Mouse (Mus musculus): ENCODE measurements around the gene Ogfr. TPM values are rescaled to one million over a fixed set of nuclear protein-coding genes. Genes with fewer than 3 reads are reported as not detected.

Gene Ogfr
- total RNA-seq, 2 experiments from 2014 or later, result 30.7 to 35.5 TPM

DNA sequence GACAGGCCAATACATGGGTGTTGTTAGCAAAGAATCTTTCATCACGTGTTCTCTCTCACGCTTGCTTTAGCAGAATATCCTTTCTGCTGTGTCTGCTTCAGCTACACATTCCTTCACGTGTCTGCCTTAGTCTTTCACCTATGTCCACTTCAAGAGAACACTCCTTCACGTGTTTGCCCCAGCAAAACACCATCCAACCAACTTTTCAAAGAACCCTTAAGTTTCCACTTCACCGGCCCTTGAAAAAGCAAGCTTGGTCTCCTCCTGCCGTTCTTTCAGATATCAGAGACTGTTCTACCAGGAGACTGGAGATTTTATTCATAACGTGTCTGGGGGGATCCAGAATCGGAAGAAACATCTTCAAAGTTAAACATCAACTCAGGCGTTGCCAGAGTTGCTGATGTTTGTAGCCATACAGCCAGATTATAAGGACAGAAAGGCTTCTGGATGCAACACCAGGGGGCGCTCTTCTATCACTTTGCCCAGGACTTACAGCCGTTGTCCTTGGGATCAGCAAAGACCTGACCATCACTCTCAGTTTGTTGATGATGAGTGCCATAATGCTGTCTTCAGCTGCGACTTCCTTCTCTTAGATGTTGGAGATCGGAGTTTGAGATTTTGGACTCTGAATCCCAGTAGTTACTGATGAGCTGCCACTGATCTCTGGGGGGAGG lies 22.7 kb upstream of the Ogfr start:
- no peak overlapping the region for H3K4me3 ChIP-seq
- intact Hi-C loops (cut with DNase I), result no loop called here
- peak; percentile 69 for TF ChIP-seq CTCF (IDR thresholded peaks at IDR 0.05)
- no peak for DNase-seq (ENCODE audit: extremely low spot score in 1 of 2, low spot score in 2 of 2)
- no peak overlapping the region for H3K27ac ChIP-seq

DNA sequence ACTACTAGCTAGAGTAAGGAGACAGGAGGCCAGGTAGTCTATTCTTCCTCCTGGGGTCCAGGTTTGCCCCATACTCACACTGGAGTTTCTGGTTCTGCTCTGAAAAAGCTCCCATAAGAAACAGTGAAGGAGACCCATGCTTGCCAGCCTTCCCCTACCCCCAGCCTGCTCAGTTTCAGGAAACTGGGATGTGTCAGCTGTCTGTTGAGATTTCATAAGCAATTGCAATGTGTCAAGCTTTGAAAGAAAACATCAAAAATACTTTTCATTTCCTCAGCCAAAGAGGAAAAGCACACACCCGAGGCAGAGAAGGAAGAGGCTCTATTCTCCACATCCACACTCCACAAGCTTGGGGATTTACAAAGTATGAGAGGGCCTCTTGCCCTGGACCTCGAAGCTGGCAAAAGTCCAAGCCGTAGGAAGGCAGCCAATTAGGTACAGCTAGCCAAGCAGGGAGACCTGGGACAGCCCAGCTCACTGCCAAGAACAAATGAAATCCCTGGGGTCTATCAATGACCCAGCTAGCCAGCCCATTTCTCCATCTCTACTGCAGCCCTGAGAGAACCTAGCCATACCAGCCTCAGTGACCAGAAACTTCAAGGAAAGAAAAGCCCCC lies 19.9 kb upstream of the Ogfr start:
- intact Hi-C loops (cut with DNase I), result no loop called here
- no peak for TF ChIP-seq CTCF (IDR thresholded peaks at IDR 0.05)
- H3K4me3 ChIP-seq, result no peak overlapping the region
- no peak for DNase-seq (ENCODE audit: extremely low spot score in 1 of 2, low spot score in 2 of 2)
- no peak overlapping the region for H3K27ac ChIP-seq

DNA sequence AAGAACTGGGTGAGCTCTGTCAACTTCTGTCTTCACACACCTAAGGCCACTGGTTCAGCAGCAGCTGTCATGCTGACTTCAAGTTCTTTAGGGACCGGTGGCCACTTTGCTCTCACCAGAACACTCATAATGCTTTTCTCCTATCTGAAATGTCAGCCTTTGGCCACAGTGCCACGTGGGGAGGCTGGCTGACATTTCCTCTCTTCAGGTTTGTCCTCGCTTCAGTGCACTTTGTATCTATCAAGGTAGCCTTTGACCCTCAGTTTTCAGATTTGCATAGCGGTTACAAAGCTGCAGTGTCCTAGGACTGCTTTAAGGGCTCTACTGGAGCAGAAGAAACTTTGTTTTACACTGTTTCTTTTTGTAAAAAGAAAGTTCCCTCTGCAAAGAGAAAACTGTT lies 12.6 kb upstream of the Ogfr start:
- Histone ChIP-seq H3K27ac (no peak overlapping the region), H3K4me3 (no peak overlapping the region)
- TF ChIP-seq CTCF (IDR thresholded peaks at IDR 0.05), result no peak
- no peak for DNase-seq (ENCODE audit: extremely low spot score in 1 of 2, low spot score in 2 of 2)
- intact Hi-C loops (cut with DNase I), result no loop called here

DNA sequence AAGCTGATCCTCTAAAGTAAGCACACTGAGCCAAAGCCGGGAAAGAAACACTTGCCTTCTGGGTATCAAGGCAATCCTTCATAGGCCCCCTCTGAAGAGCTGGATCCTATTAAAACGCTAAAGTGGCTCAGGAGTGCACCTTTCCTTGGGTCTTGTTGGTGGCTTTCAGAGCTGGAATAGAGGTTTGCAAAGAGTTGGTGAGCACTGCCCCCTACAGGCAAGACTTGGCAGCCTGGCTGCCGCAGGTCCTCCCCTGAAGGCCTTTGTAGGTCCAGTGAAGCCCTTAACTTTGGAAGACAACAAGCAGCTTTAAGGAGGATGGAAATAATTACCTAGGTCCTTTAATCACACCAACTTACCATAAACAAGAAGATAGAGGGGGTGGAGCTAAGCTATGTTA lies 10.4 kb upstream of the Ogfr start:
- DNase-seq (ENCODE audit: extremely low spot score in 1 of 2, low spot score in 2 of 2), result peak; percentile 69 to 76
- Histone ChIP-seq H3K27ac (no peak overlapping the region), H3K4me3 (no peak overlapping the region)
- intact Hi-C loops (cut with DNase I), result loop anchor here (1.0 to 2.0 kb wide), 3 partner anchors 105 to 302 kb away; no protein-coding TSS in a partner anchor
- peak; percentile 97 for TF ChIP-seq CTCF (IDR thresholded peaks at IDR 0.05)

DNA sequence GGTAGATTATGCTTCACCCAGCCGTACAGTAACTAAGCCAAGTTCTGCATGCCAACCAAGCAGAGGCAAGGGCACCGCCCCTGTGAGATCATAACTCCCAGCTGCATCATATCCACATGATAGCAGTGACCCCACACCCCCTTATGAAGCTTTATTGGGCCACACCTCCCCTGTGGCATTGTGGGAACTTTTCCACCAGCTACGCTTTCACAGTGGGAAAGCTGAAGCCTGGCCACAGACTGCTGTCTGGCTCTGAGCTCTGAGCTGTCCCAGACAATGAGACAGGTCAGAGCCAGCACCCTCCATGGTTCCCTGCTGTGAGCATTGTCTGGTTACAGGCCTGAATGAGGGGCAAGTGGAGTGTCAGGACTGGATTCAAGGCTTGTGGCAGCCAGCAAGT lies 8.0 kb upstream of the Ogfr start, which contains the start of gene Mrgbp:
Mrgbp (plus strand) TSS at position 303 of the 400 bp plus-strand sequence.
- no peak for TF ChIP-seq CTCF (IDR thresholded peaks at IDR 0.05)
- no peak within 1 kb of the TSS for H3K4me3 ChIP-seq
- H3K27ac ChIP-seq, result no peak within 1 kb of the TSS
- intact Hi-C loops (cut with DNase I), result loop anchor here (10.0 kb wide), 2 partner anchors 314 to 384 kb away; partner anchors contain the start of gene Arfgap1
- DNase-seq (ENCODE audit: extremely low spot score in 1 of 2, low spot score in 2 of 2), result no peak

DNA sequence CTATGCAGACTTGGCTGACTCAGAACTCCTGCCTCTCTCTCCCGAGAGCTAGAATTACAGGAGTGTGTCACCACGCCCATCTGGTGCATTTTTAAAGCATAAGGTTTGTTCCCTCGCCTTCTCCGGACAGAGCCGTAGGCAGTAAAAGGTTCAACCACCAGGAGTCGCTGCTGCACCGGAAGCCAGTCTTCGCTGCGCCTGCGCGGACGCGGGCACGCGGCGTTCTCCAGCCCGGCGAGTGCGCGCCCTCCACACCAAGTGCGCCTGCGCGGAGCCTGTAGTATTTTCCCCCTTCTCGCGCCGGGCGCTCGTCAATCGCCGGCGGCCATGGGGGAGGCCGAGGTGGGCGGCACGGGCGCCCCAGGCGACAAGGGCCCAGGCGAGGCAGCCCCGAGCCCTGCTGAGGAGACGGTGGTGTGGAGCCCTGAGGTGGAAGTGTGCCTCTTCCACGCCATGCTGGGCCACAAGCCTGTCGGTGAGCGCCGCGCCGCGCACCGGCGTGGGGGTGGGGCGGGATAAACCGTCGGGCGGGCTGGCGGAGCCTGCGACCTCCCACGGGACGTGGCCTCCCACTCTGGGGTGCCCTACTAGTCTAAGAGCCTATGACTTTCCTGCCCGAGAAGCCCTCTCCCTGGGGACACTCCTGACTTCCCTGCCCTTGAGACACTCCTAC lies 6.4 kb upstream of the Ogfr start:
- intact Hi-C loops (cut with DNase I), result loop anchor here (1.0 to 10.0 kb wide), 4 partner anchors 162 to 382 kb away; partner anchors contain the start of gene Arfgap1
- Histone ChIP-seq H3K4me3 (peak overlapping the region; percentile 65), H3K27ac (peak overlapping the region; percentile 97)
- DNase-seq (ENCODE audit: extremely low spot score in 1 of 2, low spot score in 2 of 2), result peak; percentile 96 to 100
- TF ChIP-seq CTCF (IDR thresholded peaks at IDR 0.05), result peak; percentile 98

DNA sequence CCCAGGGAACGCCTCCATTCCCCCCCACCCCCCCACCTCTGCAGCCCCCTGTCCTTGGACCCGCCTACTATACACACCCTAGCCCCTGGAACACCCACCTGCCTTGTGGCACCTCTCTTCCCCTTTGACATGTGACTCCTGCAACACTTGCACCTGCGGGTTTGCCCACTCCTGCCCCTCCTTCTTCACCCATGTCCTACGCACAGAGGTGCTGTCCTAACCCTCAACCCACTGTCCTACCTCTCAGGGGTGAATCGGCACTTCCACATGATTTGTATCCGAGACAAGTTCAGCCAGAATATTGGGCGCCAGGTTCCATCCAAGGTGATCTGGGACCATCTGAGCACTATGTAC lies 5.9 kb upstream of the Ogfr start:
- no peak for DNase-seq (ENCODE audit: extremely low spot score in 1 of 2, low spot score in 2 of 2)
- H3K27ac ChIP-seq, result peak overlapping the region; percentile 97
- intact Hi-C loops (cut with DNase I), result loop anchor here (2.0 to 10.0 kb wide), 3 partner anchors 162 to 382 kb away; partner anchors contain the start of gene Arfgap1
- no peak for TF ChIP-seq CTCF (IDR thresholded peaks at IDR 0.05)
- H3K4me3 ChIP-seq, result peak overlapping the region; percentile 65

DNA sequence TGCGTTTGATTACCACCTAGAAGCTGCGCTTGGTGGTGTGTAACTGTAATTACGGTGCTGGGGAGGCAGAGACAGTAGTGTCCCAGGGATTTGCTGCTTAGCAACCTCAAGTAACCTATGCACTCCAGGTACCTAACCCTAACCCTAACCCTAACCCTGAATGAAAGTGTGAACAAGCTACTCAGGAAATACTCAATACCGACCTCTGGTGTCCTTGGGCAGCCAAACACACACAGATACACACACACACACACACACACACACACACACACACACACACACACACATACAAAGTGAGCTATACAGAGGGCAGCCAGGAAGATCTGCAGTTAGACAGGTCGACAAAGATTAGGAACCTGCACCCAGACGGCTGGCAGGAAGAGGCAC lies 316 bp upstream of the Ogfr start:
- intact Hi-C loops (cut with DNase I), result loop anchor here (10.0 kb wide), 2 partner anchors 306 to 376 kb away; partner anchors contain the start of gene Arfgap1
- Histone ChIP-seq H3K27ac (peak overlapping the region; percentile 97), H3K4me3 (peak overlapping the region; percentile 93)
- DNase-seq (ENCODE audit: extremely low spot score in 1 of 2, low spot score in 2 of 2), result no peak
- no peak for TF ChIP-seq CTCF (IDR thresholded peaks at IDR 0.05)

DNA sequence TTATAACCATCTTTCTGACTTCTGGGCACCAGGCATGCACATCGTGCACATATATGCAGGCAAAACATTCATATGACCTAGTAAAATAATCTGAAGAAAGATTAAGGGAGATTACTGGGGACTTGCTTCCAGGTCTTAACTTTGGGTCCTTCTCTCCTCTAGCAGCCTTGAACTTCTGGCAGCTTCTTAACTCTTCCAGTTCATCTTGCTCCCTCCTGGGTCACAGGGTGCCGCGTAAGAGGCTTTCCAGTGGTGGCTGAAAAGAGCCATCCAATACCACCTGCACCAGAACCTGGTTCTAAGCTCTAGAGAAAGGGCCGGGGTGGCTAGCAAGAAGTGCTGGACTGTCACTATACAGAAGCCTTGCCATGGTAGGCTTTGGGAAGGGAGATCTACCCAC lies 8.4 kb downstream of the Ogfr start, which contains the start of gene Col9a3:
Col9a3 (plus strand) TSS at position 301 of the 400 bp plus-strand sequence.
- H3K27ac ChIP-seq, result no peak within 1 kb of the TSS
- intact Hi-C loops (cut with DNase I), result no loop called here
- TF ChIP-seq CTCF (IDR thresholded peaks at IDR 0.05), result no peak
- DNase-seq (ENCODE audit: extremely low spot score in 1 of 2, low spot score in 2 of 2), result no peak
- peak within 1 kb of the TSS; percentile 24 for H3K4me3 ChIP-seq

DNA sequence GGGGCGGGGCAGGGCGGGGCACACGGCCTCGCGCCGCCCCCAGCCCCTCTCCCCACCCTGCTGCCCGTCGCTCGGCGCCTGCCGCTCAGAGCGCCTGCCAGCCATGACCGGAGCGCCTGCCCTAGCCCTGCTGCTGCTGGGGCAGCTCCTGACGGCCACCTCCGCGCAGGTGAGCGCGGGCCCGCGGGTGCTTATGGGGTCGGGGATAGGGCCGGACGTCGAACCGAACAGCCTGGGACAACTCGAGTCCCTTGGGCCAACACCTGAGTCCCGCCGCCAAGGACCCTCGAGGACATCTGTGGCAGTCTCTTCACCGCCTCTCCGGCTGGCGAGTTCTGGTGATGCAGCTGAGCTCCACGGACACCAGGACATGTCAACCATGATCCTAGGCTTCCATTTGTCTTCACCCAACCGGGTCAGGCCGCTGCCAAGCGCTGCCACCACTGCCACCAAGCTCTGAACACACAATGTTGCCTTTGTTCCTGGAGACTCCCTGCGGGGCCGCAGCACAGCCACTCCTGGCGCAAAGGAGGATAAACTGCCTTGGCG lies 9.2 kb downstream of the Ogfr start:
- intact Hi-C loops (cut with DNase I), result no loop called here
- no peak for TF ChIP-seq CTCF (IDR thresholded peaks at IDR 0.05)
- Histone ChIP-seq H3K27ac (no peak overlapping the region), H3K4me3 (peak overlapping the region; percentile 24)
- no peak for DNase-seq (ENCODE audit: extremely low spot score in 1 of 2, low spot score in 2 of 2)

DNA sequence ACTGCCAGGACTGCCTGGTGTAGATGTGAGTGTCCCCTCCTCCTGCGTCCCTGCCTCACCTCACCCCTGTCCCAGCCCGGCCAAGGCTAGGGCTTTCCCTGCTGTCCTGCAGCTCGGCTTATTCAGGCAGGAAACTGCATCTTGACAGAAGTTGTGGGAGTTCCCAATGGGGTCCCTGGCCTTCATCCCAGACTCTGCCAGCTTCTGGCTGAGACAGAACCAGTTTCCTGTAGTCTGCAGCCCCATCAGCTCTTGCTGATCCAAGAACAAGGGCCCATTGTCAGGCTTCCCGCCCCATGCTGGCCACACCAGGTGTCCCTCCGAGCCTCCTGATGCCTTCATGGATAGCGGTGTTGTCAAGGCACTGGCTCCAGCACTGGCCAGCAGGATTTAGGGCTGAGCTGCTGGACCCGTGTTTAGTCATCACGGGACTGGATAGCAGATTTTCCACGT lies 11.6 kb downstream of the Ogfr start:
- TF ChIP-seq CTCF (IDR thresholded peaks at IDR 0.05), result no peak
- H3K4me3 ChIP-seq, result no peak overlapping the region
- intact Hi-C loops (cut with DNase I), result no loop called here
- no peak for DNase-seq (ENCODE audit: extremely low spot score in 1 of 2, low spot score in 2 of 2)
- no peak overlapping the region for H3K27ac ChIP-seq

DNA sequence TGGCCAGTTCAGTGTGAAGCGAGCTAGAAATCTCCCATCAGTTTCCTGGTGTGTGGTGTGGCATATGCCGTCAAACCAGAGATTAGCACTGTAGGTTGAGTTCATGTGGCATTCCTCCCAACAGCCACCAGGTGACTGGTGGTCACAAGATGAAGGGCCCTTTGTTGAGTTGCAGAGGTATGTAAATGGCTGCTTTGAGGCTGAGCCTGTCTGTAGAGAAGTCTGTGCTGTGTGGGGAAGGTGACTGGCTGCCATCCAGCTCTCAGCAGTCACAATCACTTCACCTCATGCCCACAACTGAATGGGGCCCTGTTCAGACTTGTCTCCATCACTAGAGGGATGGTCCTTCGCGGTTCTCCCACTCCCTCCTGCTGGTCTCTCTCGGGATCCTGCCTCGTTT lies 15.7 kb downstream of the Ogfr start:
- intact Hi-C loops (cut with DNase I), result loop anchor here (5.0 kb wide), 1 partner anchor 947 kb away; no protein-coding TSS in a partner anchor

More for the DNA sequence above, 15.7 kb downstream of the Ogfr start:
- Histone ChIP-seq H3K4me3 (no peak overlapping the region), H3K27ac (no peak overlapping the region)
- TF ChIP-seq CTCF (IDR thresholded peaks at IDR 0.05), result no peak
- no peak for DNase-seq (ENCODE audit: extremely low spot score in 1 of 2, low spot score in 2 of 2)
